Mouse (Mus musculus) lung, adult 2 months (tissue): ENCODE measurements around the gene Scyl1.

Experiments
- CTCF ChIP-seq: fragments of 200-500 bp; IDR thresholded peaks from 2 replicates; pipeline ENCODE4 v1.5.1; 2011; ENCODE audit warnings: mild to moderate bottlenecking, low read length, control low read depth; ENCODE audit not compliant: insufficient read depth
- POLR2A ChIP-seq: fragments of 200-500 bp; IDR thresholded peaks from 2 replicates; pipeline ENCODE4 v1.6.1; 2011; ENCODE audit warnings: low read depth, mild to moderate bottlenecking, control low read depth, low read length, borderline replicate concordance; ENCODE audit errors: extremely low read depth

DNA sequence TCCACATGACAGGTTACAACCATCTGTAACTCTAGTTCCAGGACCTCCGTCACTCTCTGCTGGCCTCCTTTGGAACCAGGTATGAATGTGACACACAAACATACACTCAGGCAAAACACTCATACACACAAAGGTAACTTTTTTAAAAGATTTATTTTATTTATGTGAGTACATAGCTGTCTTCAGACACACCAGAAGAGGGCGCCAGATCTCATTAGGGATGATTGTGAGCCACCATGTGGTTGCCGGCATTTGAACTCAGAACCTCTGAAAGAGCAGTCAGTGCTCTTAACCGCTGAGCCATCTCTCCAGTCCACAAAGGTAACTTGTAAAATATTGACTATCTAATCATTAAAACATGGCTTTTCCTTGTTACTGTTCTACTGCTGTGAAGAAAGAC, 20.1 kb upstream of the Scyl1 start:
- TF ChIP-seq POLR2A (no peak), CTCF (no peak)
